Mouse (Mus musculus) neutrophil, adult 5-6 weeks (primary cell): ENCODE measurements around the gene Zfp324. TPM values are rescaled to one million over a fixed set of nuclear protein-coding genes. Genes with fewer than 3 reads are reported as not detected.

Experiments
- ATAC-seq: fragments of 151-379, 151-347 bp; 2 replicates; pipeline ENCODE4 v1.8.0; 2017; ENCODE audit warnings: mild to moderate bottlenecking, moderate TSS enrichment; ENCODE audit not compliant: insufficient number of reproducible peaks, poor library complexity, low FRiP score, severe bottlenecking; ENCODE audit errors: extremely low read depth
- total RNA-seq: library from RNA; stranded (forward); fragments of 200-1000 nt; gene quantifications from 2 replicates; pipeline ENCODE4 v1.2.3, GENCODE M21; 2017

The Zfp324 gene
- total RNA-seq, 1 experiment from 2014 or later: 5.5 TPM

DNA sequence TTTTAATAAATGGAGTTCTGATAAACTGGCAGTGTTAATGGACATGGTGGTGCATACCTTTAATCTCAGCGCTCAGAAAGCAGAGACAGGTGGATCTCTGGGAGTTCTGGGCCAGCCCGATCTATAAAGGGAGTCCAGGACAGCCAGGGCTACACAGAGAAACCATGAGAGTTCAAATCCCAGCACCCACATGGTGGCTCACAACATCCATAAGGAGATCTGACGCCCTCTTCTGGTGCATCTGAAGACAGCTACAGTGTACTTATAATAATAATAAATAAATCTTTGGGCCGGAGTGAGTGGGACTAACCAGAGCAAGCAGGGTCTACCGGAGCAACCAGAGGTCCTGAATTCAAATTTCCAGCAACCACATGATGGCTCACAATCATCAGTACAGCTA lies 37.7 kb downstream of the Zfp324 start:
- no peak for ATAC-seq

DNA sequence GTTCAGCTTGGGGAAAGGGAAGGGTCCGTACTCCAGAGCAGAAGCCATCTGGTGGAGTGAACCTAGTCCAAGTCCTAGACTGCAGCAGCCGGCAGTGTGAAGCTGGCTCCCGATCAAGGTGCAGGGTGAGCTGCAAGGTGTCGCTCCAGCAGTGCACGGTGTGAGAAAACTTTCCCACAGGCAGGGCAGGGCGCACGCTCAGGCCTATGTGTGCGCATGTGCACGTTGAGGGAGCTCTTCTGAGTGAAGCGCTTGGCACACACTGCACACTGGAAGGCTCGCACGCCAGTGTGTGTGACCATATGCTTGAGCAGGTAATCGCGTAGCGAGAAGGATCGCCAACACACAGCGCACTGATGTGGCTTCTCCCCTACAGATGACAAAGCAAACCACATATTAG lies 40.4 kb downstream of the Zfp324 start:
- no peak for ATAC-seq

DNA sequence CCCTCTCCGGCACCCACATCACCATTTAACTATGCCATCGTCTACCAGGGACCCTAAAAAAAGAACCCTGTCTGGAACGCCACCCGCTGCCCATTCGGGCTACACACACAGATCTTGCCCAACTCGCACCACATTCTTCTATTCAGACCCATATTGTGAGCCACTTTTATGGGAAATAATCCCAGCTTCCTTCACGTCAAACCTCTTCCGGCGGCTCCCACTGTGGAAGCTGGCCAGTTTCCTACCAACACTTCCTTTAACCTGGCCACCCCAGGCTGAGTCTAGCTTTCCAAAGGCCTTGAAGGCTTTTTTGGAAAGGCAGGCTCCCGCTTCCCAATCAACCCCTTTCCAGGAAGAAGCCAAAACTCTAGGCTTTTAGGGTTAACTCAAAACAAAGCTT lies 40.9 kb downstream of the Zfp324 start:
- ATAC-seq: no peak

DNA sequence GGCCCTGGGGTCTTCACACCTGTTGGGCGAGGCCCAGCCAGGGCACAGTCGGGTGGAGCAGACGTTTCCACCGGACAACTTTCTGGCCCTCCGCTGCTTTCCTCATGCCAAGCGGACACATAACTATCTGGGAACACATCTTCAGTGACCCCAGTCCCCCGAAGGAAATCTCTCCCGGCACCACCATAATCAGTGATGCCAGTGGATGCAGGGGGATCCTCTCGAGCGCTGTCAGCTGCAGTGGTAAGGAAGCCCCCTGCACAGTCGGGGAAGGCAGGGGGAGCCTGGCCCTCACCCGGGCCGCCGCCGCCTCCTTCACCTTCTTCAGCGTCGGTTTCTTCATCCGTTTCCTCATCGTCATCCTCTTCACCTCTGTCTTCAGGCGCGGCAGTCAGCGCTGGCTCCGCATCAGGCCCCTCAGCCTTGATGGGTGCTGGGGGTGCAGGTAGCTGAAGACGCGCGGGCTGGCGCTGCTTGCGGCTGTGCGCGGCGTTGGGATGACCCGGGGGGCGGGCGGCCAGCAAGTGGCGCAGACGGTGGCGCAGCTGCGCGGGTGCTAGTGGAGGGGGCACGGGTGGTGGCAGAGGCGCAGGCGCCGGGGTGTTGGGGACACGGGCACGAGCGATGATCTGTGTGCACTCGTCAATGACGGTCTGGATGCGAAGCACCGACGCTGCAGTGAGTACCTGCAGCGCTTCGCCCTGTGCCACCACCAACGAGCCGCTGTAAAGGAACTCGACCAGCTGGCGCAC lies 41.9 kb downstream of the Zfp324 start:
- ATAC-seq: no peak

DNA sequence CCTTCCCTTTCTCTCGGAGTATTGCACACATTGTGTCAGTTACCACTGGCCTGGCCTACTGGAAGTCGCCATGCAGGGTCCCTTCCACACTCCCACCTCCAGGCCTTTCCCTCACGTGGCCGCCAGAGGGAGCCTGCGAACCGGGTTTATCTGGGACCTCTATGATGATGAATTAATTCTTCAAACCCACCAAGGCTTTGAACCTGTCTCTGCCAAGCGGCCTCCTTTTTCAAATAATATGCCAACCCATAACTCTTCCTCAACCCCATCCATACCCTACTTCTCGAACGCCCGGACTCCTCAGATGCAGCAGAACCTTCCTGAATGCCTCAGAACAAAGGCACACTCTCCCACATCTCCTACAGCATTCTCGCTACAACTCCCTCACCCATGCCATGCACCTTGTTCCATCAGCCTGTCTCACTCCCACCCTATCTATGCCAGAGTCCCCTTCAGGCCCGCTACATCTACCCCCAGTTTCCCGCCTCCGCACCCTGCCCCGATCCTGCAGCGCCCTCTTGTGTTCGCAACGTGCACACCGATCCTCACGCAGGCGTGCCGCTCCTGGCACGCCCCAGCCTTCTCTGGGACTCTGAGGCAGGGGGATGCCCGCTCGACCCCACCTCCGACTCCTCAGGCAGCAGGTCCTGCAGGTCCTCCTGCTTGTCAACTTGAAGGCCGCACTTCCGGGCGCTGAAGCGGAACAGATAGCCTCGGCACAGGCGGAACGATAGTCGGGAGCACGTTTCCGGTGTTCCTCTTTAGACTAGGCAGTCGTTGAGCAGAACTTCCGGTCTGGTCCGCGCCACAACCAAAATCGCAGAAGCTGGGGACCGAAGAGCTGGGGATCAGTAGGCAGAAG lies 43.7 kb downstream of the Zfp324 start:
- peak; percentile 75 for ATAC-seq

DNA sequence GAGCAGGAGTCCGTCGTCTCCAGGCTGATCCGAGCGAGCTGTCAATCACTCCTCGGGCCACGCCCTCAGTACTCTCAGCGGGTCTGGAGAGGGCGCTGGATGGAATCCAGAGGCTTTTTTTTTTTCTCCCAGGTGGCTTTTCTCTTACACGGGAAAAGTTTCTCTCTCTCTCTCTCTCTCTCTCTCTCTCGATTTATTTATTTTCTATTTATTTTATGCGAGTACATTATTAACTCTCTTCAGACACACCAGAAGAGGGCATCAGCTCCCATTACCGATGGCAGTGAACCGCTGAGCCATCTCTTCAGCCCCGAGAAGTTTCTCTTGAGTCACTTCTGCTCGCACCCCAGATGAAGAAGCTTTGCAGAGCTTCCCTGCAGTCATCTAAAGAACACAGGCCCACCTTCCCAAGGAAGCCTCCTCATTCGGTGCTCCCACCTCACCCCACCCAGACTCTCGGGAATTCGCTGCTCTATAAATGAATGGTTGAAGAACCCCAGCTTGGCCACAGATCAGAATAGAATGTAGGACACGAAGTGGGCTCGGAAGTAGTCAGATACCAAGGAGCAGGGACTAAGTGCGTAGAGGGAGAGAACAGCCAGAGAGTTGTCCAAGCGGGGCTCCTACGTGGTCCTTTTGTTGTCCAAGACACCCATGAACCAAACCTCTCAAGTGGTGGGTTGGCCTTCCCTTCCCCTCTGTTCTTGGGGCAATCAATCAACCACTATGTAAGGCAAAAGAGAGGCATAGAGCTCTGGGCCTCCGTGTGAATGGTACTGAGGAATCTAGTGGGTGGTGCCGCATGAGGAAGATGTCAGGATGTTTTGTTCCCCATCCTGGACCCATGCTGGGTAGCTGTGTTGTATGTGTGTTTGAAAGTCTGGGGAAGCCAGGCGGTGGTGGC lies 44.6 kb downstream of the Zfp324 start, which contains the start of gene Zbtb45:
Gene Zbtb45 (minus strand): TSS at position 30 of the 904 bp plus-strand sequence.
- no peak for ATAC-seq

DNA sequence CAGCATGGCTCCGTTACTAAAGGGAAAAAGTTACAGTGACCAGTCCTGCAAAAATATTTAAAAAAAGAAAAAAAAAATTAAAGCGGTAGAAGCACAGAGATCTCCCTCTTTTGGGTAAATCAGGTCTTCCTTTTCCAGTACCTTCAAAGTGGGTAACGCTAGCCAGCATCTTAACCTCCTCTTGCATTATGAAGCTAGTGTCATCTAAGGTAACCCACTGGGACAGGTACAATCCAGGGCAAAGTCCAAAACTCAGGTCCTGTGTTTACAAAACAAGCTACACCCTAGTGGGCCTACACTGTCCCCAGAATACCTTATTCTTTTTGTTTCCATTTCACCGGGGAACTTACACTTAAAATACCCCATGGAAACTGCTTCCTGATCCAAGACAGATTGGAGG lies 48.0 kb downstream of the Zfp324 start:
- ATAC-seq: no peak

DNA sequence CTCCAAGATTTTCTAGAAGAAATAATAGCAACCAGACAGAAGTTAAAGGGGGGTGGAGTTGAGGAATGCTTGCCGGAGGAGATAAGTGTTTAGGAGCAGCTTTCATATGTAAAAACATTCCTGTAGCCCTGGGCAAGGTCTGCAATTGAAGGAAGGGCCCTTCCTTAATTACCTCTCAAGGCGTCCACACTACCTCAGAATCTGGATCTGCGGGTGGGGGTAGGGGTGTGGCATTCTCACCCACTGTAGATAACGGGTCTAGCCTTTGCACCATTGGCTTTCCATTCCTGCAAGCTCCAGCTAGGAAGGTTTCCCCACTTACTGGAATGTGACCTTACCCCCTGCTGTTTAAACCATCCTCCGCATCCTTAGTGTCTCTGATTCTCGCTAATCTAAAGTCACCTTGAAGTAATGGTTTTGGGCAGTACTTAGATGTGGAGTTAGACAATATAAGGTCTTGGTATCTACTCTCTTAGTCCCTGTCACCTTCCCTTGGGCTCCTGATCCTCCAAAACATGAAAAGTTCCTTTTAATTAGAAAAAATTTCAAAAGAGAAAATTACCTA lies 48.7 kb downstream of the Zfp324 start:
- no peak for ATAC-seq

DNA sequence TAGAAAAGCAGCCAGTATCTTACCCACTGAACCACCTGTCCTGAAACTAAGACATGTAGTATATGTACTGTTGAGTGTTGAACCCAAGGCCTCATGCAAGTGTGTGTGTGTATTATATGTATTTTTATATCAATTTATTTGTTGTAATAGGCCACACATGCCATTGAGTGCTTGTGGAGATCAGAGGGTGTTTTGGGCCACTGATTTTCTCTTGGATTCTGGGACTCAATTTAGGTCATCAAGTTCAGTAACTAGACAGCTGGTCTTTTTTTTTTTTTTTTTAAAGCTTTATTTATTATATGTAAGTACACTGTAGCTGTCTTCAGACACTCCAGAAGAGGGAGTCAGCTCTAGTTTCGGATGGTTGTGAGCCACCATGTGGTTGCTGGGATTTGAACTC lies 49.6 kb downstream of the Zfp324 start:
- ATAC-seq: no peak

DNA sequence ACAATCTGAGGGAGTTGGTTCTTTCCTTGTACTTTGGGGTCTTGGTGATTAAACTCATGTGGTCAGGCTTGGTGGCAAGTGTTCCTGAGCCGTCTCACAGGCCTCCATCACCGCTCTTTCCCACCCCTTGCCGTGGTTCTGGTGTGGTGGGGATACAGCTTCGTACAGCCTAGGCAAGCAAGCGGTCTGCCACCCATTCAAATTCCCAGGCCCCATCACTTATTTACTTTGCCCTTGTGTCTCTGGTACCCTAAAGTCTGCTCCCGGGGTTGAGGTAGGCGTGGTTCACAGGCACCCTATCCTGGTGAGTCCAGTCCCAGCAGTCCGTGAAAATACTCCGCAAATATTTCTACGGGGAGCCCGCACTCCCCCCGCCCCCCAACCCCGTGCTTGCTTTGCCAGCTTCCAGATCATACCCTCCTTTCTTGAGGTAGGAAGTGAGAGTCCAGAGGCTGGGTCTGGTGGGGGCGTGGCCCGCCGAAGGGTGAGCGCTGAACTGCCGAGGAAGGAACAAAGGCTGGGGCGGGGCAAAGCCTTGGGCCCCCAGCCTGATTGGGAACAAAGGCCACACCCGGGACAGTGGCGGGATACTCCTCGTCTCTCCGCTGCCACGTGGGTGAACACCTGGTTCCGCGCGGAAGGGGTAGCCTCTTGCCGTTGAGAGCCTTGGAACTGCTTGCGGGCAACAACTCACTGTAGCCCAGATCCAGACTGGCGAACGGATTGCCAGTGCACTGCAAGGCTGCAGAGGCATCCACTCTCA lies 57.3 kb downstream of the Zfp324 start:
- ATAC-seq: peak; percentile 47

Other genes starting within 250 kb of the Zfp324 start
- not detected in 2 replicates for gene Vmn2r56, start 230.8 kb upstream of the Zfp324 start, total RNA-seq
- 0.98 and 2.9 TPM in 2 replicates for gene Zscan18, start 162.2 kb upstream of the Zfp324 start, total RNA-seq
- gene Zfp329, start 147.0 kb upstream of the Zfp324 start, total RNA-seq: 24.2 and 29.3 TPM in 2 replicates
- gene Zfp110, start 131.1 kb upstream of the Zfp324 start, total RNA-seq: 112 and 114 TPM in 2 replicates
- gene Zfp128, start 84.7 kb upstream of the Zfp324 start, total RNA-seq: 2.9 and 4.8 TPM in 2 replicates
- gene Zscan22, start 68.0 kb upstream of the Zfp324 start, total RNA-seq: 3.6 and 5.9 TPM in 2 replicates
- 425 and 483 TPM in 2 replicates for gene Rps5, start 43.5 kb upstream of the Zfp324 start, total RNA-seq
- gene Rnf225, start 38.4 kb upstream of the Zfp324 start, total RNA-seq: 1.2 and 1.7 TPM in 2 replicates
- 5.1 and 7.4 TPM in 2 replicates for gene Zfp446, start 12.0 kb downstream of the Zfp324 start, total RNA-seq
- gene Slc27a5, start 32.4 kb downstream of the Zfp324 start, total RNA-seq: 0.81 TPM in 1 of 2 replicates, not detected in the other
- 194 and 199 TPM in 2 replicates for gene Trim28, start 33.3 kb downstream of the Zfp324 start, total RNA-seq
- 1.1 and 3.6 TPM in 2 replicates for gene Zbtb45, start 44.2 kb downstream of the Zfp324 start, total RNA-seq
- 199 and 209 TPM in 2 replicates for gene Chmp2a, start 69.0 kb downstream of the Zfp324 start, total RNA-seq
- gene Ube2m, start 72.4 kb downstream of the Zfp324 start, total RNA-seq: 75.1 and 83.5 TPM in 2 replicates
- gene Mzf1, start 88.9 kb downstream of the Zfp324 start, total RNA-seq: 0.70 and 1.1 TPM in 2 replicates
- gene Vmn1r85, start 129.3 kb downstream of the Zfp324 start, total RNA-seq: not detected in 2 replicates
- gene Vmn1r86, start 154.1 kb downstream of the Zfp324 start, total RNA-seq: not detected in 2 replicates
- not detected in 2 replicates for gene Vmn1r87, start 174.3 kb downstream of the Zfp324 start, total RNA-seq
- gene Vmn1r88, start 193.7 kb downstream of the Zfp324 start, total RNA-seq: 0.58 TPM in 1 of 2 replicates, not detected in the other
- not detected in 2 replicates for gene Vmn1r89, start 247.2 kb downstream of the Zfp324 start, total RNA-seq